Mouse (Mus musculus) heart, postnatal 25 days (tissue): ENCODE measurements at regions not wholly inside any gene's neighbourhood (a gene's known extent, or its start where the extent isn't known, plus 50 kb on each side); places are given as distances from the start of the nearest gene placed in this dataset.
A peak's percentile ranks its signal among the peaks of the same experiment; 100 is the strongest.
"Not testable (repeated sequence)": the region's sequence is repeated elsewhere in the genome, so short reads cannot be mapped to it uniquely, and the experiment has no call there.

Source experiments
- DNase-seq: peaks from one replicate; pipeline ENCODE4 v3.0.0; 2022; ENCODE audit warnings: low spot score
- intact Hi-C: fragments of 180-260 bp; cut with DNase I; formaldehyde crosslinking; loops from one replicate; pipeline ENCODE4 v1.15.1; 2025

DNA sequence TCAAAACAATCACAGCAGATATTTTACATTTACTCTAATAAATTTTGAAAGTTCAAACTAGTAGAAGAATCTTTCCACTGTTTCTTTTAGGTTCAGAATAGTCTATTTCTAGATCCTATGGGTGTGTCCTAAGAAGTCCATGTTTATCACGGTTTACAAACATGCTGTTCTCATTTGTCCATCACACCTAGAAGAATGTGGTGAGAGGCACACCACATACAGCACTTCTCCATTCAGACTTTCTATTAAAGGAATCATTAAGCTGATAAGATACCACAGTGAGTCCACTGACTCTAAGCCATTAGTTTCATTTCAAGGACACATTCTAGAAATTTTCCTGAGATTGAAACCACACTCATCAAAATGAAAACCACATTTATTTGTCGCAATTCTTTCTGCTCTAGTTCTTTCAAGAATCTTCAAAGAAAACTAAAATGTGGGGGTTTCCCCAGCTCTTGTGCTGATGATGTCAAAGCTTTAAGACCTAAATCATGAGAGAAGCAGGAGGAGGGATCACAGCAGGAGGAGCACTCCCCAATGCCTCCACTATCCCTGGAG, 101.1 kb upstream of the Ptgfr start:
- intact Hi-C loops: no loop called here
- no peak for DNase-seq

DNA sequence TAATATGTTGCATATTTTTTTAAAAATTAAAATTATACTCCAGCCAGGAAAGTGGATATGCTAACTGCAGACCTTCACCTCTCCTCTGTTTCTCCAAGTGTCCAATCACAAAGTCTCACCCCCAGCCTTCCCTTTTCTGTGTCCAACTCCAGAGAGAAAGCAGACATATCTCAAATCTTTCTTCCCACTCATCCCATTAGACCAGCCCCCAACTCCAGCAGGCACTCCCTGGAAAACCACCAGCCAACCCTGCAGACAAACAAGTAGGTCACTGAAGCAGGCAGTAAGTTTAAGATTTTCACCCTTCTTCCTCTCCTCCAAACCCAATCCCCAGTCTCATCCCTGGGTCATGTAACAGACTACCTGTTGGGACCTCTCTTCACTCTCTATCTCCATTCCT, 94.2 kb upstream of the Ptgfr start:
- intact Hi-C loops: no loop called here
- no peak for DNase-seq

DNA sequence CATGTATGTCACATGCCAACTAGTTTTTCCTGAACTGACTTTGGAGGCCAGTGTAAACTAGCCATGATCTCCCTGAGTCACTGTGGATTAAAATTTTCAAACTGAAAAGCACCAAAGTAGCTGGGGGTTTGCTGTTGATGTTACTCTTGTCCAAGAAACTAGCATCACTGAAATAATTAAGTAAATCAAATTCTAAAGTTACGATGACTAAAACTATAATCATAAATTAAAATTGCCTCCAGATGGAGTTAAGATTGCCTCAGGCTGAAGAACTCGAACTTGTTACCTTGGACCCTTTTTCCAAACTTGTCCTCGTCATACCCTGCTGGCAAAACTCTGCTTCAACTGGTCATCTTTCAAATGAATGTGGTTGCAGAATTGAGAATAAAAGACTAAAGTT, 93.7 kb upstream of the Ptgfr start:
- no peak for DNase-seq
- intact Hi-C loops: no loop called here

DNA sequence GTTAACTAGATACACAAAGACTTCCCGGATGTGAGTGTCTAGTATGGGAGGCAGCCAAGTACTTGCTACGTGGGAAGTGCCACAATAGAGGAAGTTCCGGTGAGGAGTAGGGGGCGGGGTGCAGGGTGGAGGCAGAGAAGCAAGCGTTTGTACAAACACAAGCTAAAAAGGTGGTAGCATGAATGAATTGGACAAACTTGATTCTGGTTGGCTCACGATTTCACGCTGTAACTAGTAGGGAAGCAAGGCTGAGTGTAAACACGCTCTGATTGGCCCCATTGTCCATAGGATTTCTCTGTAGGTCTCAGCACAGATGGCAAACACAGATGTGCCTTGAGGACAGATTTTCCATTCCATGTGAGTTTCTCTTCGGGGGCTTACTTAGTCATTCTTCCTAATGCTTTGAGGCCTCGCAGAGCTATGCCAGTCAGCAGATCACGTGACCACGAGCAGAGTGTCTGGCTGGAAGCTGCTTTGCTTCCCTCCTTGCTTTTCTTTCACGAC, 76.6 kb upstream of the Ptgfr start:
- intact Hi-C loops: no loop called here
- peak; percentile 47 for DNase-seq

DNA sequence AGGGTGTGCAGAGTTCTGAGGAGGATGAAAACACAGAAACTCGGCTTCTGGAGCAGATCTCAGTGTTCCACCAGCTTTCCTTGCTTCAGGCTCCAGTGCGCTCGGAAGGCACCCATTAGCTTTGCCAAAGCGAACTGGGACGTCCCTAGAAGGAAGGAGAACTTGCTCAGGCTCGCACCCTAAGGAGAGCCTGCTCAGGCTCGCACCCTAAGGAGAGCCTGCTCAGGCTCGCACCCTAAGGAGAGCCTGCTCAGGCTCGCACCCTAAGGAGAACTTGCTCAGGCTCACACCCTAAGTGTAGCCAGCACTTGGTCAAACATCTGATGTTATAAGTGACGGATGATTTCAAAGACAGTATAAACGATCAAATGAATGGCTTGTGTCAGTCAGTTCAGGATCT, 74.9 kb upstream of the Ptgfr start:
- intact Hi-C loops, DNase-seq: not testable (repeated sequence)

DNA sequence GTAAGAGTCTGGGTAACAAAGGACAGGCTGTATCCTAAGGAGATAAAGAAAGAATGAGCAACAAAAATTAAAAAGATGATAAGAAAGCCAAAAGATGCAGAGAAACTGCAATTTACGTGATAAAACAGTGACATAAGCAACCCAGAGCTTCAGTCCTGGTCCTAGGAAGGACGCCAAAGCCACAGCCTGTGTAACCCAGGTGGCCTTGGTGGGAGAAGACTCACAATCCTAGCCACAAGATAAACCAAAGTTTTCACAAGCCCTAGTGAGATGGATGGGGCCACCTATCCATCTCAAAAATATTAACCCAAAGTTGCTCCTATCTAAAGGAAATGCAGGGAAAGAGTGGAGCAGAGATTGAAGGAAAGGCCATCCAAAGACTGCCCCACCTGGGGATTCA, 73.4 kb upstream of the Ptgfr start:
- intact Hi-C loops: no loop called here

DNA sequence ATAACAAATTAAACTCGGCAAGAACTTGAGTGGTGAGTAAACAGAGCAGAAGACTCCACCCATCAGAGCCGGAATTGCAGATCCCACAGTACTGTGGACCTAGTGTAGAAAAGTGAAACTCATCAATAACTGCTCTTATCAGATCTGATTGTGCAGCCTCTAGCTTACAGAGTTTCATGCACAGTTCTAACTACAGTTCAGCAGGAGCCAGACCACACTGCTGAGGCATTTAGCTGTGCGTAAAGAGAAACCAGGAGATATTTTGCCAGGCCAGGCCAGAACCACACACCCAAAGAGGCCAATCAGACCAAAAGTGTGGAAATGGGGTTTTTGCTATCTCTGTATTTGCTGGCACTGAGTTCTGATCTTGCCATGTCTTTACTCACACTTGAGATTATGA, 71.9 kb upstream of the Ptgfr start:
- DNase-seq: no peak
- intact Hi-C loops: no loop called here

More for the DNA sequence above, 73.4 kb upstream of the Ptgfr start:
- no peak for DNase-seq

DNA sequence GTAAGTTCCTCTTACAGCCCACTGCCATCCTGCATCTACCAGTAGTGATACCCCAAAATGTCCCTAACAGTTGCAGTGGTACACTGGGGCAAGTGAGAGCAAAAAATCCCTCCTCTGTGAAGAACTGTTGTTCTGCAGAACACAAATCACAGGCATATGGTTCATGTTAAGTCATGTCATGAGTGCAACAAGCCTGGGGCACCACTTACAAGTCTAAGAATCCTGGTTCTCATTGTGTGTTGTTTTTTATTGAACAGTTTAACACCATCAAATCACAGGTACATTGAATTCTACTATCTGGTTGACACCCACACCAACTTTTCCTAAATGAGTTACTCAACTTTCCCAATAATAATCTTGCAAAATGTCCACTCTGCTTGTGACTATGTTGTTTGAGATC, 71.5 kb upstream of the Ptgfr start:
- intact Hi-C loops: no loop called here
- DNase-seq: no peak

DNA sequence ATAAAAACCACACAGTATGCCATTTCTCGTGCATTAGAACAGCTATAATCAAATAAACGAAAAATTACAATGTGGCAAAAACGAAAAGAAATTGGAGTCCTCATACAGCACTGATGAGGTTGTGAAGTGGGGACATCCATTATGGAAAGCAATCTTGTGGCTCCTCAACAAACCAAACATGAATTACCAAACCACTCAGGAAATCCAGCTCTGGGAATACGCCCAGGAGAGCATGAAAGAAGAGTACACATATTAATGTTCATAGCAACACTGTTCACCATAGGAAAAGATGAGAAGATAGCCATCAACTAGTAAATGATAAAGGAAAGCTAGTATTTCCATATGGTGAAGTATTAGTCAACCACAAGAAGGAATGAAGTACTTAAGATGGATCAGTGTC, 68.3 kb upstream of the Ptgfr start:
- intact Hi-C loops: no loop called here
- no peak for DNase-seq

DNA sequence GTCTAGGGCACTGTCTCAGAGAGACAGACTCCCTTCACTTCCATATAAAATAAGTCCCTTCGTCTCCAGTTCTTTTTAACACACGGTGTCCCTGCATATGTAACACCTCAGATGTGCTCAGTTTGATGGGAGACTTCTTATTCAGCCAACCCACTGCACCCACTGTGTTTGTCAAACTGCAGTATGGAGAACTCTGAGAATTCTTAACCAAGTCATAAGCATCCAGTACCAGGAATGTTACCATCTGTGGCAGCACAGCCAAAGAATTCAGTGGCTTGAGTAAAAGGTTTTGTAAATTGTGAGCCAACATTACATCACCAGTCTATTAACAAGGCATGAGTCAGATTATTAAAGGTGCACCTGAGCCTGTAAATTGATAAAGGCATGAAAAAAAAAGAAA, 65.7 kb upstream of the Ptgfr start:
- intact Hi-C loops: no loop called here
- no peak for DNase-seq

DNA sequence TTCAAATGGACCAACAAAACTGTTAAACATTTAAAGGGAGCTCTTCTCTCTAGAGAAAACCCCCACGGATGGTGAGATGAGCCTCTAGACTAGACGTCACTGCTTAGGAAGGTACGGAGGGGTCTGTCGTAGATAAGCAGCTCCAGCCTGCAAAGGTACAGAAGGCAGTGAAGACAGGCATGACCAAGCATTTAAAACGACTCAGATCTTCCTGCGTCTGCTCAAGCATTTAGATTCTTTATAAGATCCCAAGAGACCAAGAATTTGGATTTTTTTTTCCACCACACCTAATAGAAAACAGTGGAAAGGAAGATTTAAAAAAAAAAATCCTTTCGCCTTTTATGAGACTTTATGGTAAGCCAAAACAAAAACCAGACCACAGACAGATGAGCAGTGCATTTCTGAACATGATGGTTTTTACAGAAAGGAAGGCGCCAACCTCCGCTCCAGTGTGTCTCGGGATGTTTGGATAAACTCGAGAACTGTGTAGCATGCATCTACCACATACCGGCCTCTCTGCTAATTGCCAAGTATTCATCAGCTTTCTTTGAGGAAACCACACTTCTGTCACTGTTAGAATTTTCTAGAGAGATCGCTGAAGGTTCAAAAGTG, 64.9 kb upstream of the Ptgfr start:
- intact Hi-C loops: no loop called here
- no peak for DNase-seq

DNA sequence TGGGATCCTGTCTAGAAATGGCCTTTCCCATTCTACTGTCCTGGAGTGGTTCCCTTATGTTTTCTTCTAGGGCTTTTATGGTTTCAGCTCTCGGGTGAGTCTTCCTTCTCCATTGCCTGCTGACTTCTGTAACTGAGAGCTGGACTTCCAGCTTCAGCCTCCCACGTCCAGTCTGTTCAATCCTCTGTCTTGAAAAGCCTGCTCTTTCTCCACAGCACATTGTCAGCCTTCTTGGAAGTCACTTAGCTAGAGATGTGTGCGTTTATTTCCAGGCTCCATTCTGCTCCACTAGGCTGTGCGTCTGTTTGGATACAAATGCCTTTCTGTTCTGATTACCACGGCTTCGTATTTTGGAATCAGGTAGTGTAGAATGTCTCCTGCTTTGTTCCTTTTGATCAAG, 62.2 kb upstream of the Ptgfr start:
- no peak for DNase-seq
- intact Hi-C loops: no loop called here

DNA sequence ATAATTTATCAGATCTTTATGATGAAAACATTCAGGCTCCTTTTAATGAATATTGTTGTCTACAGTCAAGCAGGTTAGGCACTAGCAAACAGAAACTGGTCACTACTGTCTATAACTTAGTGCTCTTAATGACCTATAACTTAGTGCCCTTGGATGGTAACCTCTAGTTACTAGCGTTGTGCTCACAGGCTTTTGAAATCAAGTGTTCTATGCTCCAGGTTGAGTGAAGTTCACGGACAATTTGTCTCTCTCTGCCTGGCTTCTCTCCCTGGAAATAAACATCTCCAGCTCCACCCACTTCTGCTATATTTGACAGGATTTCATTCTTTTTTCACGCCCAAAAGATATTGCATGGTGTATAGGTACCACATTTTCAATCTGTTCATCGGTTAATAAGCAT, 61.7 kb upstream of the Ptgfr start:
- intact Hi-C loops: no loop called here

DNA sequence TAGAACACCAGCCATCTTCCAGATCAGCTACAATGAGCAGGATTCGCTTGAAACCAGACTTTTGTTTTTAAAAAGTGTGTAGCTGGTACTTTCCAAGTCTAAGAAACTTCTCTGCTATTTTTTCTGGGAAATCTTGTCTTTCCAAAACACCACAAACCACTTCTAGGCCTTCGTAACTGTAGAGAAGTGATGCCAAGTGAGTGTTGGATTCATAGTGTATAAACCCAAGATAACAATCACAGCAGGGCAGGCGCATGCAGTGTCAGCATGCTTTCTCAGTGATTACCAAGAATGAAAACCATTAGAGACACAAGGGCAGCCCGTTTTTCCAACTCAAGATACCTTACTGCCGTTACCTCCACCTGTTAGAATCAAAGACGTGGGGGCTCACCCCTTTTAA, 58.9 kb upstream of the Ptgfr start:
- DNase-seq: no peak
- intact Hi-C loops: no loop called here

More for the DNA sequence above, 61.7 kb upstream of the Ptgfr start:
- DNase-seq: no peak

DNA sequence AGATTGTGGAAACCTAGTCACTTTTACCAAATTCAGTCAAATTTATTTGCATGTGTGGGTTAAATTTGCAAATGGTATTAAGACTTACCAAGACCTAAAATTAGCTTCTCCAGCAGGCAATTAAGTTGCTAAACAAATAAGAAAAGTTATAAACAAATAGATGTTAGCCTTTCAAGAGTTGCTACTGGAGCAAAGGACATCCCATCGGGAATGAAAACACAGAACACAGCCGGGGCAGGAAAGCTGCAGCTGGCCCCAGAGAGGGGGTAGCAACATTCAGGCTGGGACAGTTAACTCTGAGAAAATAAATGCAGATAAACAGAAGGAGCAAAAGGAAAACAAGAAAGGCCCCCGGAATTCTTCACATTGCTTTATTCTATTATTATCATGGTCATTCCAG, 57.3 kb upstream of the Ptgfr start:
- intact Hi-C loops: loop anchor here (5.0 kb wide), 1 partner anchor 47 kb away; no protein-coding TSS in a partner anchor

DNA sequence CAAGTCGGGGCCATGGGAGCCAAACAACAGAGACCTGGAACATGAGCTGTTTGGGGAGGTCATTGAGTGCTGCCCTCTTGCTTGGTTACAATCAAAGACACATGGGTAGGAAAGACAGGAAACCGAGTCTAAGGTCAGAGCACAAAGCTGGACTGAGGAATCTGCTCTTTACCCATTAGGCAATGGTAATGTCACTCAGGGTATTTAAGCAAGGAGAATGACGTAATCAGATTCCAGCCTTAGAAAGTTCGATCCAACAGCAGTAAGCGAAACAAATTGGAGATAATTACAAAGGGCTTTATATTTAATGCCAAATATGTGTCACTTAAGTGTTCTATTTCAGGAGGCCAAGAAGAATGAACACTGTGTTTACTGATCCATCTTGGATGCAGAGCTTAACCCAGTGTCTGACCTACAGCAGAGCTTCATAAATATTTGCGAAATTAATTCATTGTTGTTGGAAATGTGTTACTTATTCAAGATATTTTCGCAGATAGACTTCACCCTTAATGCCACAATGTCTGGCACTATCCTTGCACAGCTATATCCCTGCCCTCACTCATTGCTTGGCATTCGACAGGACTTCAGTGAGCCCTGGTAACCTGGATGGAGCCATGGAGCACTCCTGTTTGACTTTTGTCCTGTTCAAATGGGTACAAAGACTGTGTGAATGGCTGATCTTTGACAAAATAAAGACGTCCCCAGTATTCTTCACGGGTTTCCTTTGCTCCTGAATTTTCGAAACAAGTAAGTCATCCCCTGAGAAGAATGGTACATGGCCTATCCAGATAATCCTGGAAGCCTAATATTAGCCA, 56.2 kb upstream of the Ptgfr start:
- intact Hi-C loops: loop anchor here (5.0 kb wide), 1 partner anchor 46 kb away; no protein-coding TSS in a partner anchor
- DNase-seq: no peak

More for the DNA sequence above, 57.3 kb upstream of the Ptgfr start:
- DNase-seq: no peak

DNA sequence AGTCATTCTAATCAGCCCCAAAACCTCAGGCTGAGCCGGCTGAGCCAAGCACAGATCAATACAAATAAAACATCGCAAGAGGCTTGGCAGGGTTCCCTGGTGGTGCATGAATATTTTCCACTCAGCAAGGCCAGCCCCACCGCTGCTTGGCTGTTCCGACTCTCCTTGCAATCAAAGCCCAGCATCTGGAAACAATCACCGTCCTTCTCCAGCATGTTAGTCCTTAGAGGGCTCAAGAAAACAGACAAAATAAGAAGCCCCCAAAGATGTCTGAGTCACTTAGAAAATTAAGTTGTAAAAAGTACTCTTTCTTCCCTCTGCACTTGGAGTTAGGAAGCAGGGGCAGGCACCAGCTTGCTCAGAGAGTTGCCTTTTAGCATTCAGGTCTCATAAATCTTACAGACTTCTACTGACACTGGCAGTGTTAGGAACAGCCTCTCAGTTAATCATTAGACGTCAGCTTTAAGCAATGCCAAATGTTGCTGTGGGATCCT, 54.4 kb upstream of the Ptgfr start:
- intact Hi-C loops: loop anchor here (5.0 kb wide), 1 partner anchor 45 kb away; no protein-coding TSS in a partner anchor
- DNase-seq: peak; percentile 79

DNA sequence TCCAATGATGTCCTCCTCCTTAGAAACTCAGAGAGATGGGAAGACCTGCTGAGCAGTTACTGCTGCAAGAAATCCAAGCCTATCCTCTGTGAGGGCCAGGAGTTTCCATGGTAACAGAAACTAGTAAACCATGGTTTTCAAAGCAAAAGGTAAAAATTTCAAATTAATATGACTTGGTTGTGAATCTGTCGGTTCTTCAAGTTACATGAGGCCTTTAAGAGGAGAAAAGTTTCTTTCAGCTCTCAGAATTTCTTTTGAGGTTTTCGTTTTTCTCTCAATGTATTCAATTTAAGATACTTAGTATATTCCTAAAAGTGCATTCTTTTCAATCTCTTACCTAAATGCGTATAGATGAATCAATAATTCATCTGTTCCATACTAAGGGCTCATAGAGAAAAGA, 53.9 kb upstream of the Ptgfr start:
- no peak for DNase-seq
- intact Hi-C loops: loop anchor here (5.0 kb wide), 1 partner anchor 44 kb away; no protein-coding TSS in a partner anchor

DNA sequence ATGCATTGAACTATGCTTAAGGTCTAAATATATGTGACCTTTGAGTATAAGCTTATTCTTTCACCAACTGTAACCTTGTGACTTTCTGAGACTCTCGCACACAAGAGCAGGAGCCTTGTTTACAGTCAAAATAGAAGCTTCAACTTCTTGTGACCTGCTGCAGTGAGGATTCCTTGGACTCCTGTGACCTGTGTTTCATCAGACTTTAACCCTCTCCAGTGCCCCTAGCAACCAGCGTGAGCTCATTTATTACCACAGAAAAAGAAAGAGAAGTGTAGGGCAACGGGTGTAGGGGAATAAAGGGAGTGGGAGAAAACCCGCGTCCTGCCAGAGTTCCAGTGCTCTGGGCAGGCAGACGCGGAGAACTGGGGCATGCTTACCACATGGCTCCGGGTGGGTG, 52.3 kb upstream of the Ptgfr start:
- DNase-seq: no peak
- intact Hi-C loops: loop anchor here (5.0 kb wide), 1 partner anchor 42 kb away; no protein-coding TSS in a partner anchor
